Mouse (Mus musculus): ENCODE results near the gene Shd.
"Not testable (repeated sequence)": the region's sequence is repeated elsewhere in the genome, so short reads cannot be mapped to it uniquely, and the experiment has no call there.

DNA sequence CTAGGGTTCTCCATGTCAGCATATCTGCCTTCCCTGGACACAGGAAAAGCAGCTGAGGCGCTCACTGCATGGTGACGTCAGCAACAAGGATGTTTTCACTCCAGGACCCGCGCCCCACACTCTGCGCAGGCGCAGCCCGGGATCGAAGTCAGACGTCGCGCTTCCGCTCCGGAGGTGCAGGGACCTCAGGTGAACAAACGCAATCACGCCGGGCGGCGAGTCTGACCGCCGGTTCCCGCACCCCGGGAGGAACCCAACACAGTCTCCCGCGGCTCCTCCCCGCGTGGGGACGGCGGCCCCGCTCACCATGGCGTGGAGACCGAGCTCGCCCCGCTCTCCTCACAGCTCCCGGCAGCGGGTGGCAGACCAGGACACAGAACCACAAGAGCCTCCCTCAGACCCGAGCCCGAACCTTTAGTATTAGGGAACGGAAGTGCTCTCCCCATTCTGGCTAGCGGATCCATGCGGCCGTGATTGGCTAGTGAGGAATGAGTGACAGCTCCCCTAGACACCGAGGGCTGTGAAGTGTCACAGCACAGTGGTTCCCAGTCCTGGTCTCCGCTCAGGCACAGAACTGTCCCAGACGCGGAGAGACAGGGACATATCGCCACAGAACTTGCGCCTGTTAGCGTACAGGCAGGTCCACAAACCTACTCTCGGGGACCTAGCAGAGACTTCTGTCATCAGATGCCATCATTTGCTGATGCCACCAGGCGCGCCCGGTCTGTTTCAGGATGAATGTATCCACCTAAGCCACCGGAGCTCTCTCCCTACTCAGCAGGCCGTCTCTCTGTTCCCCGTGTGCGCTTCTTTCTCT lies 25.2 kb upstream of the Shd start:
- TF ChIP-seq CTCF (IDR thresholded peaks at IDR 0.05; ENCODE audit: control insufficient read depth, insufficient read depth, low read length): not testable (repeated sequence)
- TF ChIP-seq POLR2A (IDR thresholded peaks at IDR 0.05; ENCODE audit: borderline replicate concordance, control insufficient read depth, low read depth, low read length): peak; percentile 52; the same call in 1 of the 2 replicates
